Mouse (Mus musculus) kidney, embryonic 14.5 days (tissue): ENCODE measurements around the gene Sirt2. TPM values are rescaled to one million over a fixed set of nuclear protein-coding genes. Genes with fewer than 3 reads are reported as not detected.

Experiments
- ATAC-seq: fragments of 200-750 bp; cut with Nextera tagmentation; 2 replicates; pipeline ENCODE4 v1.8.0; 2017; ENCODE audit warnings: moderate number of reproducible peaks, mild to moderate bottlenecking, moderate TSS enrichment, moderate library complexity; ENCODE audit not compliant: low FRiP score, low TSS enrichment
- H3K27ac ChIP-seq: fragments of 300-500 bp; sonication (generic); 2 replicates; pipeline ENCODE4 v1.5.1; 2014; ENCODE audit warnings: low read depth, mild to moderate bottlenecking, low read length, moderate library complexity, mixed read lengths
- H3K27me3 ChIP-seq: fragments of 300-500 bp; sonication (generic); 2 replicates; pipeline ENCODE4 v1.6.1; 2014; ENCODE audit warnings: mild to moderate bottlenecking, low read length; ENCODE audit not compliant: control insufficient read depth, insufficient read depth
- H3K36me3 ChIP-seq: fragments of 300-500 bp; sonication (generic); 2 replicates; pipeline ENCODE4 v1.6.1; 2014; ENCODE audit warnings: low read length, mixed read lengths; ENCODE audit not compliant: control insufficient read depth, insufficient read depth
- H3K4me1 ChIP-seq: fragments of 300-500 bp; sonication (generic); 2 replicates; pipeline ENCODE4 v1.6.1; 2014; ENCODE audit warnings: low read length, mixed read lengths; ENCODE audit not compliant: control insufficient read depth, insufficient read depth
- H3K4me2 ChIP-seq: fragments of 300-500 bp; sonication (generic); replicated peaks from 2 replicates; pipeline ENCODE4 v1.6.1; 2014; ENCODE audit warnings: low read depth, mild to moderate bottlenecking, low read length
- H3K4me3 ChIP-seq: fragments of 300-500 bp; sonication (generic); 2 replicates; pipeline ENCODE4 v1.5.1; 2014; ENCODE audit warnings: mild to moderate bottlenecking, low read length
- H3K9ac ChIP-seq: fragments of 300-500 bp; sonication (generic); 2 replicates; pipeline ENCODE4 v1.6.1; 2014; ENCODE audit warnings: low read depth, mild to moderate bottlenecking, low read length, moderate library complexity
- H3K9me3 ChIP-seq: fragments of 300-500 bp; sonication (generic); 2 replicates; pipeline ENCODE4 v1.6.1; 2016; ENCODE audit warnings: low read length; ENCODE audit not compliant: control insufficient read depth
- WGBS: fragments of 180-500 bp; shearing (Covaris S2); extraction: QIAGEN DNeasy Blood & Tissue Kit; methylation state at CpG from one replicate; pipeline ENCODE4 v1.1.7; 2014; 5-methylcytosine and 5-hydroxymethylcytosine counted together
- polyA plus RNA-seq: library from polyadenylated mRNA; unstranded; fragments of >200 nt; fragmentation: Nextera tagmentation; extraction: Ambion mirVana; gene quantifications from 2 replicates; pipeline ENCODE4 v1.2.1, GENCODE M21; 2014

Gene Sirt2
- polyA plus RNA-seq, 1 experiment from 2014 or later: 56.7 TPM

DNA sequence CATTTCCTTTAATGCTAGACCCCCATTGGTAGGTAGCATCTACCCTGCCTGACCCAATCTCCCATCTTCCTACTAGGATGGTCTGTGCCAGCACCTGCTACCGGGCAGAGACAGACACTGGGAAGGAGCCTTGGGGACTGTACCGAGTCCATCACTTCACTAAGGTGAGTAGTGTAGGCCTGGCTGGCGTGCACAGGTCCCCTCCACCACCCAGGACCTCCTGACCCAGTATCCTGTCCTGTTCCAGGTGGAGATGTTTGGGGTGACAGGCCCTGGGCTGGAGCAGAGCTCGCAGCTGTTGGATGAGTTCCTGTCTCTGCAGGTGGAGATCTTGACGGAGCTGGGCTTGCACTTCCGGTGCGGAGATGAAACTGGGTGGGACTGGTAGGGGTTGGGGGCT lies 16.6 kb upstream of the Sirt2 start:
- Histone ChIP-seq H3K9me3 (no peaks in the 10 kb centered on the region), H3K36me3 (peaks cover 22% of the 10 kb centered on the region), H3K4me2 (no peak overlapping the region), H3K4me3 (no peak overlapping the region), H3K27ac (no peak overlapping the region), H3K27me3 (no peaks in the 10 kb centered on the region), H3K4me1 (no peaks in the 10 kb centered on the region), H3K9ac (no peak overlapping the region)
- 90% methylated on average over 7 of the region's 7 CpGs for WGBS
- ATAC-seq: no peak

DNA sequence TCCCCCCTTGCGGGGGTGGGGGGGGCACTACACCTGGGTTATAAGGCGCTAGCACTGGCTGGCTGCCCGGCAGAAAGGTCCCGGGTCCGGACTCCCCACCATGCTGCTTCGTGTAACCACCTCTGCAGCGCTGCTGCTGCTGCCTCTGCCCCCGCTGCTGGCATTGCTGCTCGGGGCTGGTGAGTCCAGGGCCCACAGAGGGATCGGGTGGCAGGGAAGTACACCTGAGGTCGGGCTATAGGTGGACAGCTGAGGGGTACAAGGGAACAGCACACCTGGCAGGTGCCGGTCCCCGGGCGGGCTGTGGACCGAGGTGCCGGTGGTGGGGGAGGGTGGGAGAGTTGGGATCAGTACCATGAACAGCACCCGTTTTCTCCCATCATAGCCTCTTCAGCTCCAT lies 10.5 kb upstream of the Sirt2 start, which contains the start of gene Ccer2:
TSS of gene Ccer2 (plus strand) at position 96 of the 400 bp plus-strand sequence.
- ATAC-seq: 0 out of 2 replicates have a peak, but pooled peaks have one; percentile 8
- Histone ChIP-seq H3K9ac (no peak within 1 kb of the TSS), H3K27me3 (0 out of 2 replicates have a peak, but pooled peaks cover 4% of the 10 kb centered on the region), H3K9me3 (no peaks in the 10 kb centered on the region), H3K4me1 (no peaks in the 10 kb centered on the region), H3K36me3 (peaks cover 24% of the 10 kb centered on the region), H3K4me3 (no peak within 1 kb of the TSS), H3K4me2 (no peak within 1 kb of the TSS), H3K27ac (no peak within 1 kb of the TSS)
- WGBS: 3% methylated on average over 17 of the region's 17 CpGs

DNA sequence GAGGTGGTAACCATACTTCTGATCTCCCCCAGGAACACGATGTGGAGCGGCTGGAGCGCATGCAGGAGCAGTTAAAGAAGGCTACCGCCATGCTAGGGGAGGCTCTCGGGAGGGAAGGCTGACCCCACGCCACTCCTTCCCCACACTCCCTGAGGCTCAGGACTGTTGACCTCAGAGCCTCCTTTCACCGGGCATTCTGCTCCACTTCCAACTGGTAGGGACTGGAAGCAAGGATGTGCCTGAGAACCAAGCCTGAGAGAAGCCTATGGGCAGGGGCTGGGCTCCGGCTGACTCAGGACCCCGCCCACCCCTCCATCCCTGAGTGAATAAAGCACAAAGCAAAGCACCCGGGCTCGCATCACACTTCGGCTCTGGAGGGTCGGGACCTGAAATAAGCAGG lies 7.9 kb upstream of the Sirt2 start:
- Histone ChIP-seq H3K27me3 (0 out of 2 replicates have a peak, but pooled peaks cover 4% of the 10 kb centered on the region), H3K36me3 (peaks cover 29% of the 10 kb centered on the region), H3K27ac (no peak overlapping the region), H3K4me3 (no peak overlapping the region), H3K4me2 (no peak overlapping the region), H3K4me1 (no peaks in the 10 kb centered on the region), H3K9ac (no peak overlapping the region), H3K9me3 (no peaks in the 10 kb centered on the region)
- no peak for ATAC-seq
- 88% methylated on average over 13 of the region's 13 CpGs for WGBS

DNA sequence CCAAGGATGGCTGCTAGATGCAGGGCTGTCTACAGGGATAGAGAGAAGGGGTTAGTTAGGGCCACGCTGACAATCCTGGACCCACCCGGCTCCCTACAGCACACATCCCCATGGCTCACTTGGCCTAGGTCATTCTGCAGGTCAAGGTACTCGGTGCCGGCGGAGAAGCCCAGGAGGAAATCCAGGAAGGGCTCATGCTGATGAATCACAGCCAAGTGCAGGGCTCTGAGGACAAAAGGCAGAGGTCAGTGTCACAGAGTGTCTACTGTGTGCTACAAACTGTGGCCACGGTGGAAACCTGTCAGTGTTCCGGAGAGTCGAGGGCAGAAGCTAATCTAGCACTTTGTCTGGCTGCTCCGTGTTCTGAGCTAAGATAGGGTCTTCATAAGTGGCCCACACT lies 4.6 kb upstream of the Sirt2 start:
- WGBS: 93% methylated on average over 9 of the region's 9 CpGs
- peaks cover 6% of the 10 kb centered on the region for H3K4me1 ChIP-seq
- no peak for ATAC-seq
- peaks cover 29% of the 10 kb centered on the region for H3K36me3 ChIP-seq
- H3K9ac ChIP-seq: no peak overlapping the region
- no peaks in the 10 kb centered on the region for H3K9me3 ChIP-seq
- no peak overlapping the region for H3K27ac ChIP-seq
- H3K4me3 ChIP-seq: no peak overlapping the region
- no peak overlapping the region for H3K4me2 ChIP-seq
- no peaks in the 10 kb centered on the region for H3K27me3 ChIP-seq

DNA sequence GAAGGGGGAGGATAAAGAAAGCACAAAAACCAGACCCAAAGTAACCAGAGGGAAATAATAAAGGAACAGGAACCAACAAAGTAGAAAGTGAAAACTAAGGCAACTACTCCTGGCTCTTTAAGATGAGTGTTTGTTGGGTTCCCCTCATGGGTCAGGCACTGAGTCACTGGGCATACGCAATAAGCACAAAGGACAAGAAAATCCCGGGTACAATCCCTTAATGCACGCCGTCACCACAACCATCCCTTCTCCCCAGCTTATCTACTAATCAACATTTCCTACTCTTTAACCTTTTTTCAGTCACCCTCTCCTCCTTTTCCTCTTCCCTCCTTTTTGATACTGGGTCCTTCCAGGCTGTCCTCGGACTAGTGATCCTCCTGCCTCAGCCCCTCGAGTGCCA lies 1.3 kb upstream of the Sirt2 start:
- Histone ChIP-seq H3K9ac (no peak overlapping the region), H3K4me1 (peaks cover 6% of the 10 kb centered on the region)
- WGBS: 94% methylated on average over 6 of the region's 6 CpGs

DNA sequence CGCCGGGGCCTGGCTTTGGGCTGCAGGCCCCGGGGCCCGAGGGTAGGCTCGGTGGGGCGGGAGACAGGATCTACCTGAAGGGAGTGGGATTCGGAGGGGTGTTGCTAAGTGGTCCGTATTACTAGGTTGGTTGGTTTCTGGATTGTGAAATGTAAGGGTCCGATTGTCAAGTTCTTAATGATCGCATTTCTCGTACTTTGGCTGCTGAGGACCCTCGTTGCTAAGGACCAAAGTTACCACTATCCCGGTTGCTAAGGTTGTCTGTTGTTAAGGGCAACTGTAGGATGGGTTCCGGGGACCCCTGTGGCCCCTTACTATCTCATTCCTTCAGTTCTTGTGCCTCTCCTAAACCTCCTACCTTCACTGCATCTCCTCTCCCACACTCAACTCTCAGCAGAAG lies 375 bp downstream of the Sirt2 start:
- peaks cover 2% of the 10 kb centered on the region; the same call in 1 of the 2 replicates for H3K36me3 ChIP-seq
- 3% methylated on average over 14 of the region's 14 CpGs for WGBS
- H3K27me3 ChIP-seq: no peaks in the 10 kb centered on the region
- peak overlapping the region; percentile 54 for H3K4me2 ChIP-seq
- H3K27ac ChIP-seq: no peak overlapping the region
- peak overlapping the region; percentile 70 for H3K4me3 ChIP-seq
- no peaks in the 10 kb centered on the region for H3K9me3 ChIP-seq
- H3K9ac ChIP-seq: peak overlapping the region; percentile 73
- H3K4me1 ChIP-seq: peaks cover 6% of the 10 kb centered on the region
- no peak; the same call in 1 of the 2 replicates for ATAC-seq

More for the DNA sequence above, 1.3 kb upstream of the Sirt2 start:
- Histone ChIP-seq H3K4me2 (peak overlapping the region; percentile 66), H3K27me3 (no peaks in the 10 kb centered on the region), H3K4me3 (peak overlapping the region; percentile 70), H3K36me3 (peaks cover 18% of the 10 kb centered on the region), H3K27ac (no peak overlapping the region), H3K9me3 (no peaks in the 10 kb centered on the region)
- no peak for ATAC-seq

DNA sequence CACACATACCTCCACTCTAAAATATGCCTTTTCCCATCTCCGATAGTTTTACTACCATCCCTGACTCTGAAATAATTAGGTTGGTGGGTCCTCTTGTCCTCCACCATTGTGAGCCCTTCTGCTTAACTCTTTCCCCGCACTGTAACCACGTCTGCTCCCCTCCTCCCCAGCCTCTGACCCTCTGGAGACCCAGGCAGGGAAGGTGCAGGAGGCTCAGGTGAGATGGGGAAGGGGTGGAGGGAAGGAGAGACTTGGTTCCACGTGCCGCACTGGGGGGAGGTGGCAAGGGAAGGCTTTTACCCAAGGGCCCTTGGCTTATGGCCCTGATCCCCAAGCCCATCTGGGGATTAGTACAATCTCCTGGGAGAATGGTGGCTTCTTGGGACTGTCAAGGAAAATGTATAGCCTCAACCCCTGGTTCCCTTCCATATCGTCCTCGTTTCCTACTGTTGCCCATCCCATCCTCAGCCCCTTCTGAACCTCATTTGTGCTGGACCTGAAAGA lies 979 bp downstream of the Sirt2 start, which contains the start of gene Nfkbib:
TSS of gene Nfkbib (minus strand) at position 51 of the 504 bp plus-strand sequence.
- Histone ChIP-seq H3K4me3 (peak within 1 kb of the TSS; percentile 70), H3K4me2 (peak within 1 kb of the TSS; percentile 54), H3K36me3 (no peaks in the 10 kb centered on the region), H3K4me1 (peaks cover 6% of the 10 kb centered on the region), H3K27ac (no peak within 1 kb of the TSS), H3K27me3 (no peaks in the 10 kb centered on the region), H3K9ac (peak within 1 kb of the TSS; percentile 73), H3K9me3 (no peaks in the 10 kb centered on the region)
- 63% methylated on average over 7 of the region's 7 CpGs for WGBS
- no peak for ATAC-seq

DNA sequence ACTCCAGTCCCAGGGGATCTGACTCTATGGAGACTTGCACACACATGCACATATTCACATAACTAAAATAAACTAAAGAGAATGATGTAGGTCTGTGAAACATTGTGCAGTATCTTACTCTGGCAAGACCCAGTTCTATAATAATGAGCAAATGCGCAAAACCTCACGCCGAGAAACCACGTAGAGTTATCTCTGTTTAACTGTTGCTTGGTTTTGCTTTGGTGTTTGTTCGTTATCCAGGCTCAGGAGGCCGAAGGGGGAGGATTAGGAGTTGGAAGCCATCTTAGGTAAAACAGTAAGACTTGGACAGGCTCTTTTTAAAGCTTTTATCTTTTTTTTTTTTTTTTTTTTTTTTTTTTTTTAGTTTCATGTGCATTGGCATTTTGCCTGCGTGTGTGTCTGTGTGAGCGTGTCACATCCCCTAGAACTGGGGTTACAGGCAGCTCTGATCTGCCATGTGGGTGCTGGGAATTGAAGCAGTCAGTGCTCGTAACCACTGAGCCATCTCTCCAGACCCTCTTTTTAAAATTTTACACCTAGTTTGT lies 3.0 kb downstream of the Sirt2 start:
- ATAC-seq: no peak
- Histone ChIP-seq H3K27ac (no peak overlapping the region), H3K27me3 (no peaks in the 10 kb centered on the region), H3K4me1 (peaks cover 6% of the 10 kb centered on the region), H3K4me2 (no peak overlapping the region), H3K9me3 (no peaks in the 10 kb centered on the region), H3K4me3 (no peak overlapping the region), H3K36me3 (no peaks in the 10 kb centered on the region), H3K9ac (no peak overlapping the region)
- 93% methylated on average over 9 of the region's 9 CpGs for WGBS

DNA sequence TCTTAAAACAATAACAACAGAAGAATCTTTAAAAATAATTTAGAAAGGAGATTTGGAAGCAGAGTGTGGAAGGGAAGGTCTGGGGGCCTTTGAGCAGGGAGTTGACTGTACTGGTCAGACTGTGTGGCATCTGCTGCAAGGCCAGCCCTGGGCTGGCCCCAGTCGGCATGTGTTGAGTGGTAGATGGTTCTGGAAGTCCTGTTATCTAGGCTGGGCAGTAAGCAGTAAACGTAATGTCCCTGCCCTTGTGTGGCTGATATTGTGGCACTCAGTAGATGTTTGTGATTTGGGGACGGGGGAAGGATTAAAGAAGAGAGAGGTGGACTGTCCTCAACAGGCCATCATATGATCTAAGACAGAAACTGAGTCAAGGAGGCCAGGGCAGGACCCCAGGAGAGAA lies 3.8 kb downstream of the Sirt2 start:
- H3K9me3 ChIP-seq: no peaks in the 10 kb centered on the region
- no peaks in the 10 kb centered on the region for H3K27me3 ChIP-seq
- no peak overlapping the region for H3K4me2 ChIP-seq
- no peak overlapping the region for H3K9ac ChIP-seq
- no peak for ATAC-seq
- H3K4me1 ChIP-seq: peaks cover 5% of the 10 kb centered on the region
- H3K27ac ChIP-seq: no peak overlapping the region
- WGBS: 84% methylated on average over 3 of the region's 3 CpGs
- no peak overlapping the region for H3K4me3 ChIP-seq
- H3K36me3 ChIP-seq: no peaks in the 10 kb centered on the region
